8 mouse cellular contexts compared by ENCODE assay signal in genomic region chr4:133910236-133911211, GRCm38 (mm10). TPM values are rescaled to one million over a fixed set of nuclear protein-coding genes. Genes with fewer than 3 reads are reported as not detected.
DNase-seq lines count a peak whose midpoint lies in the region; ATAC-seq and TF ChIP-seq lines count a peak whose summit lies in the region.

No protein-coding gene starts in this region.

- no peaks in the 10 kb centered on the region for H3K9me3 ChIP-seq in erythroblast, embryonic 14.5 days (ENCODE audit: control insufficient read depth, low read length)
- no peaks in the 10 kb centered on the region for H3K9me3 ChIP-seq in heart, embryonic 11.5 days (replicated peaks; ENCODE audit: control insufficient read depth, low read length)
- H3K9me3 ChIP-seq in kidney, embryonic 16.5 days (ENCODE audit: low read length), result no peaks in the 10 kb centered on the region

- TF ChIP-seq POLR2A in brain, embryonic 14.5 days (IDR thresholded peaks at IDR 0.05; ENCODE audit: borderline replicate concordance, extremely low read depth, insufficient read depth, insufficient read length, poor library complexity, severe bottlenecking), result peak; percentile 45; the same call in 1 of the 2 replicates
- peak; percentile 65; the same call in 1 of the 2 replicates for TF ChIP-seq POLR2A in liver, adult 2 months (IDR thresholded peaks at IDR 0.05; ENCODE audit: extremely low read depth, insufficient read depth, low read length)
- TF ChIP-seq POLR2A in myocyte (IDR thresholded peaks at IDR 0.05; ENCODE audit: insufficient read length, low read depth), result peak; percentile 87

- peak overlapping the region; percentile 82 for H3K4me2 ChIP-seq in heart, embryonic 11.5 days
- H3K4me2 ChIP-seq in kidney, embryonic 16.5 days (replicated peaks; ENCODE audit: low read depth, low read length), result peak overlapping the region; percentile 76
- peak overlapping the region; percentile 82 for H3K4me2 ChIP-seq in myocyte (ENCODE audit: low read depth)

- WGBS in heart, embryonic 11.5 days (ENCODE audit: insufficient replicate concordance), result under 1% methylated on average over 57 of the region's 57 CpGs
- under 1% methylated on average over 57 of the region's 57 CpGs for WGBS in kidney, embryonic 16.5 days
- under 1% methylated on average over 57 of the region's 57 CpGs for WGBS in liver, adult 2 months

- DNase-seq in 416B (ENCODE audit: low read depth), result peak; percentile 96
- peak; percentile 96 for DNase-seq in brain, embryonic 14.5 days (ENCODE audit: low read depth)
- DNase-seq in liver, adult 2 months (ENCODE audit: extremely low read depth, low read depth, low spot score), result peak; percentile 83
- DNase-seq in splenic B cell, adult 2 months (ENCODE audit: low read depth, low spot score), result peak; percentile 96

- peak; percentile 98 for TF ChIP-seq CTCF in brain, embryonic 14.5 days (IDR thresholded peaks at IDR 0.05; ENCODE audit: borderline replicate concordance, extremely low read depth, insufficient read depth, insufficient read length)
- TF ChIP-seq CTCF in liver, adult 2 months (IDR thresholded peaks at IDR 0.05; ENCODE audit: low read depth, low read length), result peak; percentile 92

- H3K27ac ChIP-seq in heart, embryonic 11.5 days (ENCODE audit: low read depth, low read length), result peak overlapping the region; percentile 93
- peak overlapping the region; percentile 97 for H3K27ac ChIP-seq in kidney, embryonic 16.5 days (ENCODE audit: low read length)
- peak overlapping the region; percentile 82 for H3K27ac ChIP-seq in liver, adult 2 months (replicated peaks; ENCODE audit: insufficient read depth, low read depth, low read length)

- peak; percentile 89 for ATAC-seq in heart, embryonic 11.5 days (replicated peaks; ENCODE audit: insufficient number of reproducible peaks, low FRiP score, low TSS enrichment)
- ATAC-seq in kidney, embryonic 16.5 days (ENCODE audit: low FRiP score, low TSS enrichment), result peak; percentile 97

- no peaks in the 10 kb centered on the region for H3K79me2 ChIP-seq in liver, adult 2 months (ENCODE audit: control insufficient read depth, insufficient read depth, low read length)
- H3K79me2 ChIP-seq in myocyte (ENCODE audit: control insufficient read depth, insufficient read depth), result no peaks in the 10 kb centered on the region

- H3K36me3 ChIP-seq in erythroblast, embryonic 14.5 days (ENCODE audit: control insufficient read depth), result no peaks in the 10 kb centered on the region
- no peaks in the 10 kb centered on the region for H3K36me3 ChIP-seq in heart, embryonic 11.5 days (ENCODE audit: control insufficient read depth, insufficient read depth, low read length)
- H3K36me3 ChIP-seq in kidney, embryonic 16.5 days (ENCODE audit: insufficient read depth, low read length), result no peaks in the 10 kb centered on the region
- H3K36me3 ChIP-seq in liver, adult 2 months (ENCODE audit: control insufficient read depth, insufficient read depth, low read length), result no peaks in the 10 kb centered on the region
- H3K36me3 ChIP-seq in myocyte (ENCODE audit: control insufficient read depth, insufficient read depth), result no peaks in the 10 kb centered on the region
- no peaks in the 10 kb centered on the region for H3K36me3 ChIP-seq in splenic B cell, adult 2 months (ENCODE audit: control insufficient read depth, insufficient read depth, low read length, poor library complexity, severe bottlenecking)

- peak overlapping the region; percentile 67 for H3K4me3 ChIP-seq in erythroblast, embryonic 14.5 days (replicated peaks)
- H3K4me3 ChIP-seq in heart, embryonic 11.5 days (ENCODE audit: low read depth, low read length), result peak overlapping the region; percentile 52
- H3K4me3 ChIP-seq in kidney, embryonic 16.5 days (ENCODE audit: low read length), result peak overlapping the region; percentile 58
- H3K4me3 ChIP-seq in liver, adult 2 months (ENCODE audit: insufficient read depth, low read depth, low read length), result peak overlapping the region; percentile 58
- peak overlapping the region; percentile 33 for H3K4me3 ChIP-seq in myocyte

- H3K9ac ChIP-seq in heart, embryonic 11.5 days (ENCODE audit: low read depth, low read length), result peak overlapping the region; percentile 73
- H3K9ac ChIP-seq in kidney, embryonic 16.5 days (replicated peaks; ENCODE audit: low read length), result peak overlapping the region; percentile 74
- peak overlapping the region; percentile 75 for H3K9ac ChIP-seq in liver, adult 2 months (ENCODE audit: low read depth, low read length)

- H3K27me3 ChIP-seq in erythroblast, embryonic 14.5 days (ENCODE audit: control insufficient read depth), result no peaks in the 10 kb centered on the region
- H3K27me3 ChIP-seq in heart, embryonic 11.5 days (ENCODE audit: control insufficient read depth, insufficient read depth, low read length), result no peaks in the 10 kb centered on the region
- H3K27me3 ChIP-seq in kidney, embryonic 16.5 days (ENCODE audit: insufficient read depth, low read length), result no peaks in the 10 kb centered on the region
- no peaks in the 10 kb centered on the region for H3K27me3 ChIP-seq in liver, adult 2 months (ENCODE audit: control insufficient read depth, insufficient read depth, low read length)
- no peaks in the 10 kb centered on the region for H3K27me3 ChIP-seq in myocyte (ENCODE audit: control insufficient read depth, insufficient read depth, insufficient read length)
- H3K27me3 ChIP-seq in splenic B cell, adult 2 months (ENCODE audit: control insufficient read depth, insufficient read depth, low read length, poor library complexity, severe bottlenecking), result no peaks in the 10 kb centered on the region

- peaks cover 20% of the 10 kb centered on the region for H3K4me1 ChIP-seq in erythroblast, embryonic 14.5 days (ENCODE audit: control insufficient read depth)
- peaks cover 3% of the 10 kb centered on the region; the same call in 1 of the 2 replicates for H3K4me1 ChIP-seq in heart, embryonic 11.5 days (ENCODE audit: control insufficient read depth, insufficient read depth, low read length)
- H3K4me1 ChIP-seq in kidney, embryonic 16.5 days (ENCODE audit: insufficient read depth, low read length), result 0 out of 2 replicates have a peak, but pooled peaks cover 8% of the 10 kb centered on the region
- H3K4me1 ChIP-seq in liver, adult 2 months (ENCODE audit: control insufficient read depth, insufficient read depth, low read length), result 0 out of 2 replicates have a peak, but pooled peaks cover 2% of the 10 kb centered on the region

- peak overlapping the region; percentile 57 for H3ac ChIP-seq in myocyte (ENCODE audit: control insufficient read depth, insufficient read length)

TF ChIP-seq in myocyte, 11 proteins besides CTCF, POLR2A, EP300 and RAD21:
- TF ChIP-seq MAX (IDR thresholded peaks at IDR 0.05; ENCODE audit: low read depth) (no peak), MYOG (IDR thresholded peaks at IDR 0.05; ENCODE audit: control insufficient read depth in 1 of 3, insufficient read depth in 1 of 3, insufficient read length in 2 of 3, low read depth in 2 of 3) (peak in 1 of 3 experiments; percentile 54), MYOD1 (IDR thresholded peaks at IDR 0.05; ENCODE audit: control insufficient read depth in 1 of 3, insufficient read length in 2 of 3, low read depth in 2 of 3) (peak in 2 of 3 experiments; percentile 2 to 14), REST (IDR thresholded peaks at IDR 0.05; ENCODE audit: insufficient read depth, insufficient read length) (no peak), USF1 (IDR thresholded peaks at IDR 0.05; ENCODE audit: low read depth) (peak; percentile 31), CEBPB (IDR thresholded peaks at IDR 0.05; ENCODE audit: insufficient read depth, poor library complexity, severe bottlenecking) (no peak), TCF12 (IDR thresholded peaks at IDR 0.05; ENCODE audit: insufficient read depth, poor library complexity, severe bottlenecking) (no peak), E2F4 (IDR thresholded peaks at IDR 0.05; ENCODE audit: insufficient read depth) (no peak), TCF3 (IDR thresholded peaks at IDR 0.05; ENCODE audit: insufficient read length, low read depth) (no peak), SRF (IDR thresholded peaks at IDR 0.05; ENCODE audit: control insufficient read depth, insufficient read length, low read depth) (peak; percentile 13), POLR2AphosphoS2 (IDR thresholded peaks at IDR 0.05; ENCODE audit: insufficient read length, low read depth) (peak; percentile 92)

RNA-seq across cellular contexts. Expression of gene Rps6ka1, which starts 22.9 kb away (rescaled TPM):
- 15.8 and 20.1 TPM in 2 replicates for polyA plus RNA-seq in brain, embryonic 14.5 days (2012; rRNA removed)
- 0.78 and 1.0 TPM in 2 replicates for polyA plus RNA-seq in erythroblast, embryonic 14.5 days (2012)
- polyA plus RNA-seq in heart, embryonic 11.5 days (2014; fragmentation: Nextera tagmentation; extraction: Ambion mirVana), result 20.9 and 23.1 TPM in 2 replicates
- 52.0 and 53.4 TPM in 2 replicates for polyA plus RNA-seq in kidney, embryonic 16.5 days (2015; fragmentation: Nextera tagmentation; extraction: Ambion mirVana)
- 4.1 and 5.1 TPM in 2 replicates for total RNA-seq in liver, adult 2 months (2014; rRNA removed)
- 8.6 and 16.9 TPM in 2 replicates for polyA plus RNA-seq in liver, adult 2 months (2012; rRNA removed)
- 1.7 TPM for polyA plus RNA-seq in myocyte (2012; fragmentation: generic; extraction: Trizol)

RNA-seq across cellular contexts. Expression of gene Hmgn2, which starts 57.9 kb away (rescaled TPM):
- polyA plus RNA-seq in brain, embryonic 14.5 days (2012; rRNA removed), result 528 and 637 TPM in 2 replicates
- polyA plus RNA-seq in erythroblast, embryonic 14.5 days (2012), result 87.9 and 104 TPM in 2 replicates
- polyA plus RNA-seq in heart, embryonic 11.5 days (2014; fragmentation: Nextera tagmentation; extraction: Ambion mirVana), result 2,081 and 2,101 TPM in 2 replicates
- 2,436 and 2,511 TPM in 2 replicates for polyA plus RNA-seq in kidney, embryonic 16.5 days (2015; fragmentation: Nextera tagmentation; extraction: Ambion mirVana)
- 21.1 and 35.2 TPM in 2 replicates for total RNA-seq in liver, adult 2 months (2014; rRNA removed)
- 3.1 and 3.7 TPM in 2 replicates for polyA plus RNA-seq in liver, adult 2 months (2012; rRNA removed)
- 108 TPM for polyA plus RNA-seq in myocyte (2012; fragmentation: generic; extraction: Trizol)

Comparison
In these comparisons a context has a peak if more than half of its experiments do, and no peak if none do; other contexts are left out.
1. Peak in every context shown above with its lines: DNase-seq, ATAC-seq, H3K4me3 ChIP-seq and H3K27ac ChIP-seq.
2. RNA of gene Hmgn2, which starts 57.9 kb away (polyA plus RNA-seq): 2,436 to 2,511 TPM in kidney, embryonic 16.5 days, 2,081 to 2,101 TPM in heart, embryonic 11.5 days, 528 to 637 TPM in brain, embryonic 14.5 days, 108 TPM in myocyte (single experiment) and 87.9 to 104 TPM in erythroblast, embryonic 14.5 days; 3.1 to 3.7 TPM in liver, adult 2 months; every median in the first group is over 10 times any median in the second.